Mouse (Mus musculus) embryonic facial prominence, embryonic 14.5 days (tissue): ENCODE results near the gene Macrod2. TPM values are rescaled to one million over a fixed set of nuclear protein-coding genes. Genes with fewer than 3 reads are reported as not detected.

ENCODE experiments used
- ATAC-seq: fragments of 200-750 bp; cut with Nextera tagmentation; 2 replicates; pipeline ENCODE4 v1.8.0; 2017; ENCODE audit warnings: low read depth, moderate number of reproducible peaks, moderate TSS enrichment
- DNase-seq: peaks from one replicate; pipeline ENCODE4 v3.0.0-alpha.2; 2015; ENCODE audit warnings: low spot score
- H3K27ac ChIP-seq: fragments of 300-500 bp; sonication (generic); replicated peaks from 2 replicates; pipeline ENCODE4 v1.5.1; 2014; ENCODE audit warnings: low read depth, mild to moderate bottlenecking, low read length, moderate library complexity
- H3K27me3 ChIP-seq: fragments of 300-500 bp; sonication (generic); replicated peaks from 2 replicates; pipeline ENCODE4 v1.6.1; 2014; ENCODE audit warnings: low read length; ENCODE audit not compliant: control insufficient read depth, insufficient read depth
- H3K36me3 ChIP-seq: fragments of 300-500 bp; sonication (generic); 2 replicates; pipeline ENCODE4 v1.6.1; 2014; ENCODE audit warnings: low read length, mixed read lengths; ENCODE audit not compliant: control insufficient read depth, insufficient read depth
- H3K4me1 ChIP-seq: fragments of 300-500 bp; sonication (generic); 2 replicates; pipeline ENCODE4 v1.6.1; 2014; ENCODE audit warnings: antibody characterized with exemption, low read length; ENCODE audit not compliant: control insufficient read depth, insufficient read depth
- H3K4me2 ChIP-seq: fragments of 300-500 bp; sonication (generic); 2 replicates; pipeline ENCODE4 v1.6.1; 2014; ENCODE audit warnings: low read depth, mild to moderate bottlenecking, low read length, moderate library complexity, mixed read lengths
- H3K4me3 ChIP-seq: fragments of 300-500 bp; sonication (generic); 2 replicates; pipeline ENCODE4 v1.5.1; 2014; ENCODE audit warnings: low read depth, mild to moderate bottlenecking, low read length
- H3K9ac ChIP-seq: fragments of 300-500 bp; sonication (generic); 2 replicates; pipeline ENCODE4 v1.6.1; 2014; ENCODE audit warnings: low read depth, mild to moderate bottlenecking, low read length, moderate library complexity, mixed read lengths
- H3K9me3 ChIP-seq: fragments of 300-500 bp; sonication (generic); 2 replicates; pipeline ENCODE4 v1.6.1; 2016; ENCODE audit warnings: low read length; ENCODE audit not compliant: control insufficient read depth
- WGBS: fragments of 180-500 bp; shearing (Covaris S2); extraction: QIAGEN DNeasy Blood & Tissue Kit; methylation state at CpG from one replicate; pipeline ENCODE4 v1.1.7; 2014; 5-methylcytosine and 5-hydroxymethylcytosine counted together
- polyA plus RNA-seq: library from polyadenylated mRNA; unstranded; fragments of >200 nt; fragmentation: Nextera tagmentation; extraction: Ambion mirVana; gene quantifications from 2 replicates; pipeline ENCODE4 v1.2.1, GENCODE M21; 2014

The Macrod2 gene
- polyA plus RNA-seq, 1 experiment from 2014 or later: 29.2 TPM

DNA sequence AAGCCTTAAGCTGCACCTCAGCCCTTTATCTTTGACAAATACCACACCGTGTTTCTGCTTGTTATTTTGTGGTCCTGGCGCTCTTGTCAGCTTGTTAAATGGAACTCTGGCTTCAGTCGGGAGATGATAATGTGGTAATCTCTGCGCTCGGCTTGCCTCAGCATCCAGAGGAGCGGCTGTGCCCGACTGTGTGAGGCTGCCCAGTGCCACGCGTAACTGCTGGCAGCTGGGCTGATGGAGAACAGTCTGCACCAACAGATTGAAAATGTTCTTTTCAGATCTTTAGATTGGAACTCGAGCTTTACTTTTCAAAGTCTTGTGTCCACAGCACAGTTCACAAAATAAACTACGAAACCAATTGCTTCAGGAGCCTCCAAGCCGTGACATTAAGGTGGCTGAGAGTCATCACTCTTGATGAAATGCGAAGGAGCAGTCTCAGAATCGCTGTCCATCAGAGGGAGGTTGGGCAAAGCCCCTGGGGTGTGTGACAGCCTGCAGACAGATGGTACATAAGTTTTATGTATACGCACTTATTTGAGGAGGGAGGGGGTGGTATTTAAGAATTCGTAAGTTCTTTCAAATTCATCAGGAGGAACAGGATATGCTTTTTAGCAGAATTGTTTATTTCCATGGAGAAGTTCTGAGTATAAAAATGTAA is 836.0 kb downstream of the Macrod2 start:
- no peaks in the 10 kb centered on the region for H3K36me3 ChIP-seq
- H3K9me3 ChIP-seq: no peaks in the 10 kb centered on the region
- H3K4me1 ChIP-seq: peaks cover 27% of the 10 kb centered on the region
- H3K27ac ChIP-seq: peak overlapping the region; percentile 35; the same call in 1 of the 2 replicates
- WGBS: 19% methylated on average over 16 of the region's 16 CpGs
- no peak overlapping the region for H3K4me3 ChIP-seq
- DNase-seq (peak; percentile 64), ATAC-seq (peak; percentile 65; the same call in 1 of the 2 replicates)
- no peaks in the 10 kb centered on the region for H3K27me3 ChIP-seq
- H3K9ac ChIP-seq: no peak overlapping the region
- peak overlapping the region; percentile 35 for H3K4me2 ChIP-seq

DNA sequence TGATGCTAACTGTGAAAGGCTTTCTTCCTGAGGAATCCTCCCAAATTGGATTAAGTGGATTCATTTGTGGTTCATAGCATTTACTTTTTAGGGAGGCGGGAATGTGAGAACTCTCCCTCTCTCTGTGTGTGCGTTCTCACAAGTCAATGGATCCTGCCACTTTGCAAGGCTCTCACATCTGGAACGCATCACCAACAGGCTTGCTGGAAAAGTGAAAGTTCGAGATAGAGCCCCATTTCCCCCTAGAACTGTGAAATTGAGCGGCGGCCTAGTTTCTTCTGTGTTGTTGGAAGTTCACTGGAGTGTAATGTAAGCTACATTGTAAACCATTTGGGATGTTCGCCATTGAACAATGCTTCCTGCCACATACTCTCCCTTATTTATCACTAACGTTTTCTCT is 839.2 kb downstream of the Macrod2 start:
- Histone ChIP-seq H3K9ac (no peak overlapping the region), H3K9me3 (no peaks in the 10 kb centered on the region), H3K4me2 (no peak overlapping the region), H3K27ac (peak overlapping the region; percentile 79), H3K4me3 (no peak overlapping the region), H3K27me3 (no peaks in the 10 kb centered on the region), H3K36me3 (no peaks in the 10 kb centered on the region), H3K4me1 (peaks cover 35% of the 10 kb centered on the region)
- ATAC-seq (peak; percentile 44; the same call in 1 of the 2 replicates), DNase-seq (peak; percentile 90)
- WGBS: 24% methylated on average over 8 of the region's 8 CpGs

DNA sequence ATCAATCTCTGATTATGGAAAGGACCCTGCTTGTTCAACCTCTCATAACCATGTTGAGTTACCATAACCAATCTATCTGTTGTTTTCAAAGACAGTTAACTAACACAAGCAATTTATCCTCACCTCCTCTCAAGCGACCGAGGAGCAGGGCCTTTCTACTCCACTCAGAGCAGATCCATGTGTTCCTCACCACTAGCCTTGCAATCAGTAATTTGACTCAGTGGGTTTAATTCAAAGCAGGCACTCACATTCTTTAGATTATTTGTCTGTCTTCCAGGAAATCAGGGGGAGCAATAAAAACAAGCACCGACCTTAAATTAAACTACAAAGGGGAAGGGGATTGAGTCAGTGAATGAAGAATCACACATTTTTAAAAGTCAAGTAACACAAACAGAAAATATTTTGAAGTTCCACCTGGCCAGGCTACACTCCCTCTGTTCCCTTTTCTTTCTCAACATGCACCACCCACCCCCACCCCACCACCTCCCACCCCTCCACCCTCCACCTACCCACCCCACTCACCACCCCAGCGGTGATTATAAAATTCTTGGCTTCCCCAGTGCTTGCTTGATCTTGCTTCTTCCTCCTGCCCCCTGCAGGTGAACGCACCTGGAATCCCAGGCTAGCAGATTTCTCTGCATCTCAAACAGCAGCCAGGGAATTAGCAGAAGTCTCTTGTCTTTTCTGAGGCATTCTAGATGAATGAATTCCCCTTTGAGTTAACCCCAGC is 839.8 kb downstream of the Macrod2 start:
- Histone ChIP-seq H3K4me3 (no peak overlapping the region), H3K4me1 (peaks cover 29% of the 10 kb centered on the region), H3K27ac (peak overlapping the region; percentile 79), H3K4me2 (no peak overlapping the region), H3K27me3 (no peaks in the 10 kb centered on the region), H3K36me3 (no peaks in the 10 kb centered on the region), H3K9me3 (no peaks in the 10 kb centered on the region), H3K9ac (no peak overlapping the region)
- 18% methylated on average over 5 of the region's 5 CpGs for WGBS
- ATAC-seq (peak; percentile 39; the same call in 1 of the 2 replicates), DNase-seq (peak; percentile 78)

DNA sequence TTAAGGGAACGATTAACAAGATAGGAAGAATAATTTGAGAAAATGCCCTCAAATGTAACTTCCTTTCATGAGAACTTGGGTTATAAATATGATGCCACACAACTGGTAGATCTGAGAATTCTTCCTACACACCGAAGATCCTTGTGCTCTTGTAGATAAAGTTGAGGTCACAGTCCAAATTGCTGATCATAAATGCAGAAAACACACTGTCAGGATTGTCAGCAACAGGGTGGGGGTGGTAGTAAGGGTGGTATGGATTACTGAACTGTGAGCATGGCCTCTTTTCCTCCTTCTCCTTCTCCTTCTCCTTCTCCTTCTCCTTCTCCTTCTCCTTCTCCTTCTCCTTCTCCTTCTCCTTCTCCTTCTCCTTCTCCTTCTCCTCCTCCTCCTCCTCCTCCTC is 852.6 kb downstream of the Macrod2 start:
- H3K4me1 ChIP-seq: no peaks in the 10 kb centered on the region
- H3K27me3 ChIP-seq: no peaks in the 10 kb centered on the region
- no peak overlapping the region for H3K9ac ChIP-seq
- H3K36me3 ChIP-seq: no peaks in the 10 kb centered on the region
- ATAC-seq (no peak), DNase-seq (no peak)
- WGBS: 87% methylated on average over 2 of the region's 2 CpGs
- H3K4me3 ChIP-seq: no peak overlapping the region
- no peak overlapping the region for H3K27ac ChIP-seq
- H3K4me2 ChIP-seq: no peak overlapping the region
- no peaks in the 10 kb centered on the region for H3K9me3 ChIP-seq

DNA sequence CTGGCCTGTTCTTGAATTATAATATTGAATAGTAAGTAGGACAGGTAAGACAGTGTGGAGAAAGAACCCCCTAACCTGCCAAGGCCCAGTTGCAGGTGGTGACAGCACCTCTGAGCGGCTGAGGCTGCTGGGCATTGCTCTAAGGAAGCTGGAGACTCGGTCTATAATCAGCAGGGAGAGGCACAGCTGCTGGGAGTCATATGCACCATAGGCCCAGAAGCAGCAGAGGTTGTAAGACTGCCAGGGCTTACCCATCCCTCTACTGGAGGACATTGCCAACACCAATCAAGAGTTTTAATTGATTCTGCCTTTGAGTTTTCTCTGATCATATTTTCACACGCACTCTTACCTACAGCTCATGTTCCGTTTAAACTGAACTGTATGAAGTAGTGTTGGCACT is 869.5 kb downstream of the Macrod2 start:
- no peaks in the 10 kb centered on the region for H3K36me3 ChIP-seq
- no peak overlapping the region for H3K9ac ChIP-seq
- H3K27me3 ChIP-seq: no peaks in the 10 kb centered on the region
- no peak for DNase-seq
- no peak for ATAC-seq
- WGBS: 71% methylated on average over 4 of the region's 4 CpGs
- H3K9me3 ChIP-seq: no peaks in the 10 kb centered on the region
- no peak overlapping the region for H3K4me3 ChIP-seq
- H3K4me2 ChIP-seq: no peak overlapping the region
- no peaks in the 10 kb centered on the region for H3K4me1 ChIP-seq
- H3K27ac ChIP-seq: no peak overlapping the region

DNA sequence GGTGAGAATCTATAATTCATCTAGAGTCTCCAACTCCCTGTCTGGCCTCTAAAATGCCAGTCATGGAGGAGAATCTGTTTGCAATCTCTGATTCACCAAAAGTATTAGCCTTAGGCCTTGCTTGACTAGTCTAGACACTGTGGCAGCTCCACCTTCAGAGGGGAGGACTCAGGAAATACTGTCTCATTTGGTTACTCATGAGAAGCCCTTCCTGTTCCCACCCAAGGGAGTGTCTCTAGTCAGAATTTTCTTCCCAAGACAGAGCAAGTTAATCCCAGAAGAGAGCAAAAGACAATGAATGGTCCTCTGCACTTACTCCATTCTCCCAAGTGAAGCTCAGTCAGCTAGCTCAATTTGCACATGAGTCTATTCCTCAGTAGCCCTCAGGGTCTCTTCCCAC is 871.5 kb downstream of the Macrod2 start:
- no peaks in the 10 kb centered on the region for H3K9me3 ChIP-seq
- ATAC-seq (no peak), DNase-seq (no peak)
- H3K4me2 ChIP-seq: no peak overlapping the region
- H3K36me3 ChIP-seq: no peaks in the 10 kb centered on the region
- H3K4me3 ChIP-seq: no peak overlapping the region
- no peak overlapping the region for H3K27ac ChIP-seq
- H3K27me3 ChIP-seq: no peaks in the 10 kb centered on the region
- H3K4me1 ChIP-seq: 0 out of 2 replicates have a peak, but pooled peaks cover 2% of the 10 kb centered on the region
- H3K9ac ChIP-seq: no peak overlapping the region

DNA sequence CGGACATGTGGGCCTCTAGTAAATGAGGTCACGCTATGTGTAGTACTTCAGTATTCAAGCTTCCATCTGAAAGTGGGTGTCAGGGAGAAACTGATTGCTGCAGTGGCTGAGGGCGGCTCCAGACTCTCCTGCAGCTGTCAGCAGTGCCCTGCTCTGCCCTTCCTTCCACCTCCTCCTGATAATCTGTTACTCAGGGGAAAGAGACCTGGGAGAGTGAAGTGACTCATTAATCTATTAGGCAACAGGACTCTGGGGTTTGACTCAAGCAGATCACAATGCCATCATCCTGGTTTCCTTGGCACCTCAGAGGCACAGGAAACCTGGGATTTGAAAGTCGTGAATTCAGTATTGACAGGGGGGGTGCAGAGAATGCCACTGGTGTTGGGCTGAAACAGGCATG is 876.4 kb downstream of the Macrod2 start:
- Histone ChIP-seq H3K9ac (no peak overlapping the region), H3K27me3 (no peaks in the 10 kb centered on the region), H3K9me3 (no peaks in the 10 kb centered on the region), H3K36me3 (no peaks in the 10 kb centered on the region), H3K4me1 (peaks cover 13% of the 10 kb centered on the region; the same call in 1 of the 2 replicates), H3K4me3 (no peak overlapping the region), H3K4me2 (no peak overlapping the region), H3K27ac (no peak overlapping the region)
- WGBS: 56% methylated on average over 4 of the region's 4 CpGs
- ATAC-seq: no peak
- no peak for DNase-seq

DNA sequence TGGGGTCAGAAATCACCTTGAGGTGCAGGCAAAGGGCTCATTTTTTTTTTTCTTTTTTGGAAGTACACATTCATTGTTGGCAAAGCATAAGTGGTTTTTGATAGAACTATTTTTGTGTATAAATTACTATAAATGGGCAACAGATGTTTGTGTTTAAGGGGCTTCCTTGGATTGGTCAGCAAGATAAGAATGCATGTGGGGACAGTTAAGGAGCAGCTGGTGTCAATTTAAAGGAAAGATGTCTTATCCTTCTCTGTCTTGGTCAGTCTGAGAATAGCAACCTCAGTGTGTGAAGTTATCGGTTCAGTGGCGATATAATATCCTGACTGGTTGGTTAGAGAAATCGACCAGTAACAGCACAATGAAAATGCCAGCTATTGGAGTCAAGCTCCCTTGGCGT is 877.9 kb downstream of the Macrod2 start:
- Histone ChIP-seq H3K4me3 (no peak overlapping the region), H3K4me2 (no peak overlapping the region), H3K36me3 (no peaks in the 10 kb centered on the region), H3K27ac (no peak overlapping the region), H3K4me1 (peaks cover 13% of the 10 kb centered on the region; the same call in 1 of the 2 replicates), H3K27me3 (no peaks in the 10 kb centered on the region), H3K9ac (no peak overlapping the region), H3K9me3 (no peaks in the 10 kb centered on the region)
- peak; percentile 65 for DNase-seq
- ATAC-seq: peak; percentile 55; the same call in 1 of the 2 replicates
- 49% methylated on average over 4 of the region's 4 CpGs for WGBS
